Comparison of ENCODE assay signal across 8 mouse cellular contexts in genomic region chr15:99670964-99671670, GRCm38 (mm10). TPM values are rescaled to one million over a fixed set of nuclear protein-coding genes. Genes with fewer than 3 reads are reported as not detected.
DNase-seq lines count a peak whose midpoint lies in the region; ATAC-seq and TF ChIP-seq lines count a peak whose summit lies in the region.

No protein-coding gene starts in this region.

- peaks cover 34% of the 10 kb centered on the region; the same call in 1 of the 2 replicates for H3K27me3 ChIP-seq in kidney, postnatal 0 days (ENCODE audit: insufficient read depth, low read length)
- peaks cover 77% of the 10 kb centered on the region for H3K27me3 ChIP-seq in embryonic facial prominence, embryonic 13.5 days
- peaks cover 35% of the 10 kb centered on the region for H3K27me3 ChIP-seq in intestine, embryonic 16.5 days (replicated peaks; ENCODE audit: control insufficient read depth, insufficient read depth, low read length)
- H3K27me3 ChIP-seq in neural tube, embryonic 13.5 days, result peaks cover 8% of the 10 kb centered on the region; the same call in 1 of the 2 replicates

- peak overlapping the region; percentile 51 for H3K9ac ChIP-seq in kidney, postnatal 0 days (ENCODE audit: low read depth, low read length)
- peak overlapping the region; percentile 76 for H3K9ac ChIP-seq in embryonic facial prominence, embryonic 13.5 days
- H3K9ac ChIP-seq in intestine, embryonic 16.5 days (ENCODE audit: low read depth, low read length), result peak overlapping the region; percentile 63
- peak overlapping the region; percentile 97 for H3K9ac ChIP-seq in neural tube, embryonic 13.5 days

- 7% methylated on average over 16 of the region's 17 CpGs for WGBS in kidney, postnatal 0 days
- 12% methylated on average over 12 of the region's 17 CpGs for WGBS in embryonic facial prominence, embryonic 13.5 days
- 9% methylated on average over 14 of the region's 17 CpGs for WGBS in intestine, embryonic 16.5 days
- WGBS in neural tube, embryonic 13.5 days, result 13% methylated on average over 9 of the region's 17 CpGs

- H3K9me3 ChIP-seq in kidney, postnatal 0 days (replicated peaks; ENCODE audit: low read length), result no peaks in the 10 kb centered on the region
- H3K9me3 ChIP-seq in embryonic facial prominence, embryonic 13.5 days, result no peaks in the 10 kb centered on the region
- H3K9me3 ChIP-seq in intestine, embryonic 16.5 days (ENCODE audit: control insufficient read depth, low read length), result no peaks in the 10 kb centered on the region
- H3K9me3 ChIP-seq in neural tube, embryonic 13.5 days, result no peaks in the 10 kb centered on the region

- H3K4me2 ChIP-seq in kidney, postnatal 0 days (ENCODE audit: low read length), result peak overlapping the region; percentile 98
- H3K4me2 ChIP-seq in embryonic facial prominence, embryonic 13.5 days, result peak overlapping the region; percentile 96
- H3K4me2 ChIP-seq in intestine, embryonic 16.5 days (ENCODE audit: low read depth, low read length), result peak overlapping the region; percentile 99
- H3K4me2 ChIP-seq in neural tube, embryonic 13.5 days, result peak overlapping the region; percentile 77

- ATAC-seq in kidney, postnatal 0 days (replicated peaks; ENCODE audit: low FRiP score, low read depth), result peak; percentile 15; the same call in 1 of the 2 replicates
- ATAC-seq in embryonic facial prominence, embryonic 13.5 days (ENCODE audit: insufficient number of reproducible peaks, insufficient read depth, low FRiP score, low TSS enrichment, low read depth), result no peak
- peak; percentile 22; the same call in 1 of the 2 replicates for ATAC-seq in intestine, embryonic 16.5 days
- ATAC-seq in neural tube, embryonic 13.5 days (ENCODE audit: low read depth), result peak; percentile 21; the same call in 1 of the 2 replicates

- H3K4me1 ChIP-seq in kidney, postnatal 0 days (replicated peaks; ENCODE audit: insufficient read depth, low read length), result 0 out of 2 replicates have a peak, but pooled peaks cover 3% of the 10 kb centered on the region
- peaks cover 19% of the 10 kb centered on the region for H3K4me1 ChIP-seq in embryonic facial prominence, embryonic 13.5 days
- H3K4me1 ChIP-seq in intestine, embryonic 16.5 days (ENCODE audit: control insufficient read depth, insufficient read depth, low read length), result peaks cover 12% of the 10 kb centered on the region
- peaks cover 79% of the 10 kb centered on the region for H3K4me1 ChIP-seq in neural tube, embryonic 13.5 days (replicated peaks)

- no peaks in the 10 kb centered on the region for H3K36me3 ChIP-seq in kidney, postnatal 0 days (ENCODE audit: insufficient read depth, low read length)
- H3K36me3 ChIP-seq in embryonic facial prominence, embryonic 13.5 days, result no peaks in the 10 kb centered on the region
- no peaks in the 10 kb centered on the region for H3K36me3 ChIP-seq in intestine, embryonic 16.5 days (ENCODE audit: control insufficient read depth, insufficient read depth, low read length)
- peaks cover 16% of the 10 kb centered on the region; the same call in 1 of the 2 replicates for H3K36me3 ChIP-seq in neural tube, embryonic 13.5 days

- no peak for TF ChIP-seq CTCF in kidney, postnatal 0 days (IDR thresholded peaks at IDR 0.05; ENCODE audit: low read depth)

- no peak for DNase-seq in kidney, postnatal 0 days (ENCODE audit: low spot score)
- no peak for DNase-seq in kidney, postnatal 36 days
- DNase-seq in adrenal gland, postnatal 10 days, result no peak
- DNase-seq in adrenal gland, postnatal 4 days (ENCODE audit: low spot score in 2 of 2), result no peak
- no peak for DNase-seq in urinary bladder, adult 2 months (ENCODE audit: low spot score)

- peak overlapping the region; percentile 50 for H3K4me3 ChIP-seq in kidney, postnatal 0 days (replicated peaks; ENCODE audit: low read depth, low read length)
- peak overlapping the region; percentile 60 for H3K4me3 ChIP-seq in embryonic facial prominence, embryonic 13.5 days
- H3K4me3 ChIP-seq in intestine, embryonic 16.5 days (ENCODE audit: low read length), result peak overlapping the region; percentile 58
- peak overlapping the region; percentile 78 for H3K4me3 ChIP-seq in neural tube, embryonic 13.5 days

- no peak overlapping the region for H3K27ac ChIP-seq in kidney, postnatal 0 days
- no peak overlapping the region for H3K27ac ChIP-seq in embryonic facial prominence, embryonic 13.5 days
- H3K27ac ChIP-seq in intestine, embryonic 16.5 days (ENCODE audit: low read length), result no peak overlapping the region
- H3K27ac ChIP-seq in neural tube, embryonic 13.5 days (replicated peaks), result peak overlapping the region; percentile 97

RNA-seq across cellular contexts. Expression of gene Asic1, which starts 0.9 kb away (rescaled TPM):
- polyA plus RNA-seq in kidney, postnatal 0 days (2015; fragmentation: Nextera tagmentation; extraction: Ambion mirVana), result 1.1 and 1.5 TPM in 2 replicates
- 3.3 and 4.2 TPM in 2 replicates for polyA plus RNA-seq in embryonic facial prominence, embryonic 13.5 days (2015; fragmentation: Nextera tagmentation; extraction: Ambion mirVana)
- polyA plus RNA-seq in intestine, embryonic 16.5 days (2015; fragmentation: Nextera tagmentation; extraction: Ambion mirVana), result 1.7 and 2.0 TPM in 2 replicates
- polyA plus RNA-seq in neural tube, embryonic 13.5 days (2015; fragmentation: Nextera tagmentation; extraction: Ambion mirVana), result 76.0 and 77.8 TPM in 2 replicates
- 1 to 10 TPM in 1 of 2 experiments, under 1 TPM in 1; 0.75 to 1.5 TPM for total RNA-seq in adrenal gland, postnatal 10 days (2021)
- 1 to 10 TPM; 1.4 to 1.5 TPM for total RNA-seq in adrenal gland, postnatal 4 days (2021)
- 0.19 and 0.22 TPM in 2 replicates for polyA plus RNA-seq in urinary bladder, adult 2 months (2012; rRNA removed)

RNA-seq across cellular contexts. Expression of gene Racgap1, which starts 19.7 kb away (rescaled TPM):
- polyA plus RNA-seq in kidney, postnatal 0 days (2015; fragmentation: Nextera tagmentation; extraction: Ambion mirVana), result 53.5 and 62.7 TPM in 2 replicates
- 131 and 132 TPM in 2 replicates for polyA plus RNA-seq in embryonic facial prominence, embryonic 13.5 days (2015; fragmentation: Nextera tagmentation; extraction: Ambion mirVana)
- polyA plus RNA-seq in intestine, embryonic 16.5 days (2015; fragmentation: Nextera tagmentation; extraction: Ambion mirVana), result 97.1 and 104 TPM in 2 replicates
- polyA plus RNA-seq in neural tube, embryonic 13.5 days (2015; fragmentation: Nextera tagmentation; extraction: Ambion mirVana), result 130 and 133 TPM in 2 replicates
- 10 to 100 TPM; 32.1 TPM for total RNA-seq in adrenal gland, postnatal 10 days (2021)
- 10 to 100 TPM; 49.9 to 55.4 TPM for total RNA-seq in adrenal gland, postnatal 4 days (2021)
- 5.4 and 6.1 TPM in 2 replicates for polyA plus RNA-seq in urinary bladder, adult 2 months (2012; rRNA removed)

RNA-seq across cellular contexts. Expression of gene Smarcd1, which starts 30.8 kb away (rescaled TPM):
- polyA plus RNA-seq in kidney, postnatal 0 days (2015; fragmentation: Nextera tagmentation; extraction: Ambion mirVana), result 44.2 and 46.5 TPM in 2 replicates
- polyA plus RNA-seq in embryonic facial prominence, embryonic 13.5 days (2015; fragmentation: Nextera tagmentation; extraction: Ambion mirVana), result 55.0 and 73.1 TPM in 2 replicates
- 19.3 and 20.9 TPM in 2 replicates for polyA plus RNA-seq in intestine, embryonic 16.5 days (2015; fragmentation: Nextera tagmentation; extraction: Ambion mirVana)
- 117 and 134 TPM in 2 replicates for polyA plus RNA-seq in neural tube, embryonic 13.5 days (2015; fragmentation: Nextera tagmentation; extraction: Ambion mirVana)
- total RNA-seq in adrenal gland, postnatal 10 days (2021), result 10 to 100 TPM; 47.1 to 49.6 TPM
- total RNA-seq in adrenal gland, postnatal 4 days (2021), result 100 to 1,000 TPM in 1 of 2 experiments, 10 to 100 TPM in 1; 94.9 to 103 TPM
- 20.4 and 20.5 TPM in 2 replicates for polyA plus RNA-seq in urinary bladder, adult 2 months (2012; rRNA removed)

RNA-seq across cellular contexts. Expression of gene Gm17349, which starts 34.2 kb away (rescaled TPM):
- polyA plus RNA-seq in kidney, postnatal 0 days (2015; fragmentation: Nextera tagmentation; extraction: Ambion mirVana), result not detected in 2 replicates
- not detected in 2 replicates for polyA plus RNA-seq in embryonic facial prominence, embryonic 13.5 days (2015; fragmentation: Nextera tagmentation; extraction: Ambion mirVana)
- not detected in 2 replicates for polyA plus RNA-seq in intestine, embryonic 16.5 days (2015; fragmentation: Nextera tagmentation; extraction: Ambion mirVana)
- not detected in 2 replicates for polyA plus RNA-seq in neural tube, embryonic 13.5 days (2015; fragmentation: Nextera tagmentation; extraction: Ambion mirVana)
- 10 to 100 TPM; 10.9 to 24.6 TPM for total RNA-seq in adrenal gland, postnatal 10 days (2021)
- 10 to 100 TPM; 34.8 to 45.6 TPM for total RNA-seq in adrenal gland, postnatal 4 days (2021)
- polyA plus RNA-seq in urinary bladder, adult 2 months (2012; rRNA removed), result 0.52 TPM in 1 of 2 replicates, not detected in the other

RNA-seq across cellular contexts. Expression of gene Gpd1, which starts 46.2 kb away (rescaled TPM):
- polyA plus RNA-seq in kidney, postnatal 0 days (2015; fragmentation: Nextera tagmentation; extraction: Ambion mirVana), result 46.1 and 54.1 TPM in 2 replicates
- 0.37 and 1.0 TPM in 2 replicates for polyA plus RNA-seq in embryonic facial prominence, embryonic 13.5 days (2015; fragmentation: Nextera tagmentation; extraction: Ambion mirVana)
- polyA plus RNA-seq in intestine, embryonic 16.5 days (2015; fragmentation: Nextera tagmentation; extraction: Ambion mirVana), result 33.0 and 47.4 TPM in 2 replicates
- polyA plus RNA-seq in neural tube, embryonic 13.5 days (2015; fragmentation: Nextera tagmentation; extraction: Ambion mirVana), result 1.6 and 1.8 TPM in 2 replicates
- 1,000 to 10,000 TPM; 1,543 to 1,818 TPM for total RNA-seq in adrenal gland, postnatal 10 days (2021)
- 100 to 1,000 TPM; 259 to 304 TPM for total RNA-seq in adrenal gland, postnatal 4 days (2021)
- polyA plus RNA-seq in urinary bladder, adult 2 months (2012; rRNA removed), result 11.7 and 14.9 TPM in 2 replicates

Comparison
In these comparisons a context has a peak if more than half of its experiments do, and no peak if none do; other contexts are left out.
1. RNA of gene Asic1, which starts 0.9 kb away (polyA plus RNA-seq): 76.0 to 77.8 TPM in neural tube, embryonic 13.5 days; 3.3 to 4.2 TPM in embryonic facial prominence, embryonic 13.5 days, 1.7 to 2.0 TPM in intestine, embryonic 16.5 days, 1.1 to 1.5 TPM in kidney, postnatal 0 days and 0.19 to 0.22 TPM in urinary bladder, adult 2 months; every median in the first group is over 10 times any median in the second.
2. Peak in every context shown above with its lines, with median percentiles within 50 percentile points of each other: H3K4me2 ChIP-seq, H3K4me3 ChIP-seq and H3K9ac ChIP-seq.